Mouse (Mus musculus) cerebellum, adult 2 months (tissue): ENCODE measurements around the gene Chd6. TPM values are rescaled to one million over a fixed set of nuclear protein-coding genes. Genes with fewer than 3 reads are reported as not detected.

Source experiments
- DNase-seq, 2 experiments: peaks; one replicate each; pipeline ENCODE4 v3.0.0; 2021
- H3K27ac ChIP-seq: fragments of 200-500 bp; 2 replicates; pipeline ENCODE4 v1.5.1; 2012; ENCODE audit warnings: low read length, control low read depth, inconsistent platforms; ENCODE audit not compliant: insufficient read depth
- H3K27me3 ChIP-seq: fragments of 200-500 bp; 2 replicates; pipeline ENCODE4 v1.6.1; 2012; ENCODE audit warnings: inconsistent platforms, mild to moderate bottlenecking, low read length, moderate library complexity; ENCODE audit not compliant: control insufficient read depth, insufficient read depth
- H3K4me1 ChIP-seq: fragments of 200-500 bp; 2 replicates; pipeline ENCODE4 v1.6.1; 2011; ENCODE audit warnings: low read length; ENCODE audit not compliant: control insufficient read depth, insufficient read depth
- H3K4me3 ChIP-seq: fragments of 200-500 bp; replicated peaks from 2 replicates; pipeline ENCODE3; 2011; ENCODE audit warnings: mild to moderate bottlenecking, low read depth, low read length, control low read depth; ENCODE audit not compliant: insufficient read depth
- CTCF ChIP-seq: fragments of 200-500 bp; IDR thresholded peaks from 2 replicates; pipeline ENCODE4 v1.5.1; 2011; ENCODE audit warnings: low read depth, mild to moderate bottlenecking, control low read depth, low read length, moderate library complexity, borderline replicate concordance; ENCODE audit not compliant: insufficient read depth
- POLR2A ChIP-seq: fragments of 200-500 bp; IDR thresholded peaks from 2 replicates; pipeline ENCODE4 v1.6.1; 2011; ENCODE audit warnings: low read length, control low read depth, borderline replicate concordance; ENCODE audit not compliant: insufficient read depth
- whole genome bisulfite sequencing: fragments of 180-500 bp; shearing (Covaris S2); methylation state at CpG from one replicate; pipeline ENCODE4 v1.1.7; 2018; 5-methylcytosine and 5-hydroxymethylcytosine counted together
- polyA plus RNA-seq: library from polyadenylated mRNA; depleted of rRNA; stranded (reverse); fragments of >200 nt; gene quantifications from 2 replicates; pipeline ENCODE4 v1.2.3, GENCODE M21; 2012

Chd6 gene
- polyA plus RNA-seq, 1 experiment: 33.7 TPM

DNA sequence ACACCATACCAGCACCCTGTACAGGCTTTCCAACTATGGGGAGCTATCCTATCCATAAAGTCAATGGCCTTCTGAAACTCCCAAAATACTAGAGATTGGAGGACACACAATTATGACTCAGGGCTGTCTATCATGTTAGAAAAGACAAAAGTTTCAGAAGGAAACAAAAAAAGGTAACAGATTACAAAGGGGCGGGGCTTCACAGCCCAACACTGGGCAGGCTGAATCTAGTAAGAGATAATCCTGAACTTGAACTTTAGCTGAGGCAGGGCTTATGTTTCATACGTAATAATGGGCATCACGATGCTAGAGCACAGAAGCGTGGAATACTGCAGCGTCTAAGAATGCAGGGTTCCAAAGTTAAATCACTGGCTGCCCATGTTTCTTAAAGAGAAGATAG is 11.1 kb downstream of the Chd6 start:
- 96% methylated on average over 5 of the region's 5 CpGs for WGBS
- peaks cover 4% of the 10 kb centered on the region for H3K4me1 ChIP-seq
- DNase-seq: no peak
- H3K27ac ChIP-seq: no peak overlapping the region
- H3K4me3 ChIP-seq: no peak overlapping the region
- no peak for TF ChIP-seq CTCF
- no peak for TF ChIP-seq POLR2A
- no peaks in the 10 kb centered on the region for H3K27me3 ChIP-seq

DNA sequence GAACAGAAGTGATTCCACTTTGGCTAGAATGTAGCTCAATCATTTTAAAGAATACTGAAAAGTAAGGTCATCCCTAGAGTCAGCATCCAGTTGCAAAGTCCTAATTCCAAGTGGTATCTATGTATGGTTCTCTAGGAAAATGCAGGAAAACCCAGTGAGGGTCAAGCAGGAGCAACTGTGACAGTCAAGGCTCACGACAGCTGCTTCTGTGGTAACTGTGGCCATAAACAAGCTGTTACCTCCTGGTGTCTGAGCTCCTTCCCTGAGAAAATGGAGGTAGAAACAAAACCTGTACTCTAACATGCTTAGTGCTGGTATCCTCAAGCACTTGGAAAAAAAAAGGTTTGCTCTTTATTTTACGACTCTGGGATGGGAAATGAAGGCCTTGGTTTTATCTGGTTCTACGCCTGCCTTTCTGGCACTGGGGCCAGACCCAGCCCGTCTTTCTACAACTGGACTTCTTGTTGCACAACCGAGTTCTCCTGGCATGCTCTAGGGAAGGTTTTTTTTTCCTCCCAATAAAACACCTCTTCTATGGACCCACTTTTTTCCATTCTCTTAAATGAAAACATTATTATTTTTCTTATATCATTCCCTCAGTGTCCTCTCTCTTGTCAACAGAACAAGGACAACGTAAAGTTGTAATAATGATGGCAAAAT is 18.0 kb downstream of the Chd6 start:
- Histone ChIP-seq H3K4me3 (no peak overlapping the region), H3K27me3 (no peaks in the 10 kb centered on the region), H3K4me1 (peaks cover 4% of the 10 kb centered on the region), H3K27ac (no peak overlapping the region)
- DNase-seq: no peak
- 70% methylated on average over 6 of the region's 6 CpGs for WGBS
- TF ChIP-seq POLR2A (no peak), CTCF (no peak)

DNA sequence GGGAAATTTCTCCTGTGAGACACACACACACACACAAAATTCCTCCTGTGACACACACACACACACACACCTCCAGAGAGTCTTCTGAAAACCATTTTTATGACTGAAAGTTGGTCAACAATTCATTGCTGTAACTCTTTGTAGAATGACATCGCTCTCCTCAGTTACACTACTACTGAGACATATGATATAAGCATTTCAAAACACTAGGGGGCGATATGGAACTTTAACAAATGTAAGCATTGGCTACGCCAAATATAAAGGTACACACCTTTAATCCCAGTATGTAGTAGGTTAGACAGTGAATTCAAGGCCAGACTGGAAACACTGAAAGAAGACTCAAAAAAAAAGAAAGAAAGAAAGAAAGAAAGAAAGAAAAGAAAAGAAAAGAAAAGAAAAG is 18.7 kb downstream of the Chd6 start:
- TF ChIP-seq POLR2A (no peak), CTCF (peak; percentile 17; the same call in 1 of the 2 replicates)
- peak in 1 of 2 experiments; percentile 27 for DNase-seq
- 52% methylated on average over 3 of the region's 3 CpGs for WGBS
- peaks cover 3% of the 10 kb centered on the region for H3K4me1 ChIP-seq
- no peaks in the 10 kb centered on the region for H3K27me3 ChIP-seq
- H3K4me3 ChIP-seq: no peak overlapping the region
- H3K27ac ChIP-seq: no peak overlapping the region

DNA sequence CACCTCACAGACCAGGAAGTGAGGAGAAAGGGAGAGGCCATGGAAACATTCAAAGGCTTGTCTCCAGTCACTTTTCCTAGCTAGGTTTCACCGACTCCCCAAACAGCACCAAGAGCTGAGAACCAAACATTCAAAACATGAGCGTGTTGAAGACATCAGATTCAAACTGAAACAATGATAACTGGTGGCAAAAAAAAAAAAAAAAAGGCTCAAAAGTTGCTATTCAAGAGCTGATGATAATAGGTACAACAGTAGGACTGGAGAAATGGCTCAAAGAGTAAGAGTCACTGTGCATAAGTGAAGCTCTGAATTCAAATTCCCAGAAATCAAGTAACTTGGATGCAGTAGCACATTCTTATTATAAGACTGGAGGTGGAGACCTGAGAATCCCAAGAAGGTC is 30.3 kb downstream of the Chd6 start:
- no peaks in the 10 kb centered on the region for H3K27me3 ChIP-seq
- no peak for DNase-seq
- 93% methylated on average over 2 of the region's 2 CpGs for WGBS
- H3K27ac ChIP-seq: no peak overlapping the region
- no peaks in the 10 kb centered on the region; the same call in 1 of the 2 replicates for H3K4me1 ChIP-seq
- no peak for TF ChIP-seq CTCF
- TF ChIP-seq POLR2A: no peak
- H3K4me3 ChIP-seq: no peak overlapping the region

DNA sequence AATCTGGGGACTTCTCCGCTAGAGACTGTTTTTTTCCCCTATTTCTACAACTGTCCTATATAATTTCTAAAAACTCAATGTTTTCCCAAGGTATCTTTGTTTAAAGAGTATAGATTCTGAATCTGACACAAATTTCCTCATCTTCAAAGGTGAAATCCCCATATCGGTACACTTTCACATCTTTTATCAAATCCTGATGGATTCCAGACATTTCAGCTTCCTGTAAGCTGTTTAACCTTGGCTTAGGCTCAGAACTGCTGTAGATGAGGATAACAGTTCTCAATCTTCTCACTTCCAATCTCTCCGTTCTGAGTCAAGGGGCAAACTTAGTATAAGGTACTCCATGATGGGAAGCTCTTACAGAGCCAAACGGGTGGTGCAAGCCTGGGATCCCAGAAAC is 32.6 kb downstream of the Chd6 start:
- Histone ChIP-seq H3K4me3 (no peak overlapping the region), H3K27ac (no peak overlapping the region), H3K4me1 (no peaks in the 10 kb centered on the region; the same call in 1 of the 2 replicates), H3K27me3 (no peaks in the 10 kb centered on the region)
- WGBS: 81% methylated on average over 4 of the region's 4 CpGs
- DNase-seq: no peak
- TF ChIP-seq CTCF (no peak), POLR2A (no peak)

DNA sequence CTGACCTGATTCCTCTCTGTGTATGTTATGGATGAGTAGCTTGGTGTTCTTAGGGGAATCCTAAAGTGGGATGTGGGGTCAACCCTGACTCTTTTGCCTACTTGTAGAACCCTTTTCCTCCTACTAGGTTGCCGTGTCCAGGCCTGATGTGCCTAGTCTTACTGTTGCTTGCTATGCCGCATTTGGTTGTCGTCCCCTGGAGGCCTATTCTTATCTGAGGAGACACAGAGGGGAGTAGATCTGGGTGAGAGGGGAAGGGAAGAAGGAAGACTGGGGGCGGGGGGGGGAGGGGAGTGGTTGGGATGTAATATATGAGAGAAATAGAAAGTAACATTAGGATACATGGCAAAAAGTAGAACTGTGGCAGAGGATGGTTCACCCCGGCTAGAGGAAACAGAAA is 33.3 kb downstream of the Chd6 start:
- Histone ChIP-seq H3K27ac (no peak overlapping the region), H3K27me3 (no peaks in the 10 kb centered on the region), H3K4me1 (no peaks in the 10 kb centered on the region; the same call in 1 of the 2 replicates), H3K4me3 (no peak overlapping the region)
- TF ChIP-seq POLR2A: no peak
- WGBS: 93% methylated on average over 5 of the region's 5 CpGs
- DNase-seq: no peak

DNA sequence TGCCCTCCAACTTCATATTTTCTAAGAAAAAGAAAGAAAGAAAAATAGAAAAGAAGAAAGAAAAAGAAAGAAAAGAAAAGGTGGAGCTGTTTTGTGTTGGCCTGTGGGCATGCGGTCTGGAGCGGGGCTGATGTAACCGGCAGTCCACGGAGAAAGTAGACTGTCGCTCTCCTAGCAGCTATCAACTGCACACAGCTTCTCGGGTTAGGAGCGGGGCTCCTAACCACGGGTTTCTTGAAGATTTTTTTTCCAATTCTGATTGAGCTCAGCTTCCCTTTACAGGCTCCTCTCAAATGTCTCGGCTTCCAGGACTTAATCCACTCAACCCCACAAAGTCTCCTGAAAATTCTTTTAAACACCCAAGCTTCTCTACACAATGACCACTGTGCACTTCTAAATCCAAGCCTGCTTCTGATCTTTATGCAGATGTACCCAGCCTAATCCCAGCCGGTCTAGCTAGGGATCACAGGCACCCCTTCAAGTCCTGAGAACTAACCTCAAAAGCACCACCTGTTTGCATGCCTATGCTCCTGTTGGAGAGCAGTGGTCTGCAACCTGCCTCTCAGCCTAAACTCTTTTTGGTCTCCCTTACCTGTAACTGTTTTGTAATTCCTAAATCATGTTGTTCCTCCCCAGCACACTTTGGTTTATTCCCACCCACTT is 42.6 kb downstream of the Chd6 start:
- H3K4me1 ChIP-seq: peaks cover 2% of the 10 kb centered on the region; the same call in 1 of the 2 replicates
- no peak overlapping the region for H3K27ac ChIP-seq
- WGBS: 74% methylated on average over 10 of the region's 10 CpGs
- TF ChIP-seq POLR2A (no peak), CTCF (no peak)
- no peak overlapping the region for H3K4me3 ChIP-seq
- DNase-seq: no peak
- no peaks in the 10 kb centered on the region for H3K27me3 ChIP-seq

DNA sequence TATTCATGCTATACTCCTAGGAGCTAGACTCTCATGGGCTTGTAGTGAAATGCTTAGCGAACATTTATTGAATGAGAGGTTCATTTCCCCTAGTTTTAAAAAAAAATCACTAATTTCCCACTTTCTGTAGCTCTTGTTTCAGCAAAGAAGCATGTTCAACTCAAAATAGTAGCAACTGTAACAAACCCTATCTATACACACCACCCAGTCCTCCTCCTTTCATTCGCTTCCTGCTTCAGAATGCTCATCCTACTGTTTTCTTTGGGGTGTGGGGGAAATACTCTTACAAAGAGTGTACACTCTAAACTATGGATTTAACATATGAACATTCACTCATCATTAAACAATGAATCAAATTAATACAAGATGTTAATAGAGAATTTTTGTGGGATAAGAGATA is 43.3 kb downstream of the Chd6 start:
- no peak for DNase-seq
- no peak overlapping the region for H3K27ac ChIP-seq
- no peaks in the 10 kb centered on the region for H3K27me3 ChIP-seq
- WGBS: 92% methylated on average over 2 of the region's 2 CpGs
- no peak overlapping the region for H3K4me3 ChIP-seq
- H3K4me1 ChIP-seq: peaks cover 2% of the 10 kb centered on the region; the same call in 1 of the 2 replicates
- no peak for TF ChIP-seq CTCF
